Mouse (Mus musculus) ZHBTc4 (cell line): ENCODE results near the gene Fam129b.
A peak's percentile ranks its signal among the peaks of the same experiment; 100 is the strongest.

Source experiments
- DNase-seq: peaks from one replicate; pipeline ENCODE4 v3.0.0-alpha.2; 2011; ENCODE audit warnings: low read depth, low spot score

Gene Fam129b

GRCm38 (mm10) chr2:32964659-32965457 lies 88.9 kb downstream of the Fam129b start:
- peak; percentile 64 for DNase-seq

- DNase-seq = peak; percentile 79
Measured at GRCm38 (mm10) chr2:32965511-32966183, 89.7 kb downstream of the Fam129b start.

GRCm38 (mm10) chr2:32966184-32966688 lies 90.3 kb downstream of the Fam129b start:
- no peak for DNase-seq

- DNase-seq = peak; percentile 91
Measured at GRCm38 (mm10) chr2:32966689-32967631, 91.0 kb downstream of the Fam129b start.

DNA sequence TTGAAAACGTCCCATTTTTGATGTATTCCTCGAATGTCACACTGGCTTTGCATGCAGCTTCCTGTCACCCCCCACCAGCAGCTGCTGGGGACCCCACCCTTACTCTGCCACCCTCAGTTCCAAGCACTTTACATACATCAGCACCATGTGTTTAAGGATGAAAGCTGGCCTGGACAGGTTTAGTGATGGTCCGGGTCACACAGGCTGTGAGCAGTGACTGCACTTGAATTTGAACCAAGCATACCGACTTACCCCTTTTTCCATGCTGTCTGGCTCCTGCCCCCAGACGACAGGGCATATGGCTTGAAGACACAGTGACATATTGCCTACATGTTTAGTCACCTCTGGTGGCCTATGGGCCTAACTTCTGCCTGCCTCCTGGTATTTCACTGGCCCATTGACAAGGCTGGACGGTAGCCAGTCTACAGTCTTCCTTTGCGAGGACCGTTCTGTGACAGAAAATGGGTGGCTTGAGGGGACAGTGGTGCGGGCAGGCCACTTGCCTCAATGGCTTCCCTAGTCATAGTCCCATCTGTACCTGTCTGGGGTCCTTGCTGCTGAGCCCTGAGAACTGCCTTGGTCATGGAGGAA lies 92.2 kb downstream of the Fam129b start:
- DNase-seq = no peak

DNA sequence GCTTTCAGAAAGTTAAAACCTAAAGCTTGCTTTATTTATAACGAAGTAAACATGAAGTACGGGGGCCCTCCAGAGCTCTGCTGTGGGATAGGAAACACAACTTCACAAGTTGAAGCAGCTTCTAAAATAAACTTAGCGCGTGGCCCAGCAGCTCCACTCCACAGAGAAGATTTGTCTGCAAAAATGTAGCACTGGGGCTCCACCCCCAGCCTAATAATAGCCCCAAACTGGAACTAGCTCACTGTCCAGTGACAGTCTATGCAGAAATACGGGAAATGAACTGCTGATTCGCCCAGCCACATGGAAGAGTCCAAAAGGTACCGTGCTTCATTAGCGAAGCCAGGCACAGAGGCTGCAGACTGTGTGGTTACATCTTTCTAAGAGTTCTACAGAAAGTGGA lies 93.4 kb downstream of the Fam129b start:
- DNase-seq = no peak

- DNase-seq = peak; percentile 92
Measured at GRCm38 (mm10) chr2:32971235-32971634, 95.3 kb downstream of the Fam129b start.

DNA sequence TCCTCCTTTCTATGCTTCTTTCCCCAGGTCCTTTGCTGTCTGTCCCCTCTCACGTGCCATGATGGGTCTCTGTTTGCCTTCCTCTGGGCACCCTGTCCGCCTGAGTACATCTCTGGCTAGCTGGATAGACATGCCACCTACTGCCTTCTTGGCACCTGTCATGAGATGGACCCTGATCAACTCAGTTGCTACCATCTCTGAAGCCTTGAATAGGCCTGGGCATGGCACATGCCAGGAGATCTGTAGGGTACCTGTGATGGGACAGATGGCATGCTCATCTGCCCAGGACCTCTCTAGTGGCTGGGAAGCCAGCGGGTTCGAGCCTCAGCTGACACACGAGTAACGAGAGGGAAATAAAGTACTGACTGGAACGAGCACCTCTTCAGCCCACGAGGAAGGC lies 98.3 kb downstream of the Fam129b start:
- no peak for DNase-seq
